Comparison of ENCODE assay signal across 21 mouse cellular contexts in genomic region chr3:147084624-147085189, GRCm38 (mm10).
A peak's percentile ranks its signal among the peaks of the same experiment; 100 is the strongest.
DNase-seq lines count a peak whose midpoint lies in the region; ATAC-seq and TF ChIP-seq lines count a peak whose summit lies in the region.
"Had no signal": no experiment of that assay in that cellular context is flagged by ENCODE, and none has a peak within 500 bp of the region (broad histone marks: within the 10 kb centered on the region; RNA-seq: fewer than 3 reads in every experiment).

No protein-coding gene starts in this region.

- no peak overlapping the region for H3K9ac ChIP-seq in forebrain, embryonic 14.5 days (ENCODE audit: low read length)
- no peak overlapping the region for H3K9ac ChIP-seq in midbrain, embryonic 11.5 days (ENCODE audit: low read length)
- H3K9ac ChIP-seq in midbrain, postnatal 0 days (replicated peaks; ENCODE audit: low read length, poor library complexity, severe bottlenecking): no peak overlapping the region
- H3K9ac ChIP-seq: embryonic facial prominence, embryonic 12.5 days; kidney, embryonic 15.5 days; limb, embryonic 13.5 days; liver, embryonic 13.5 days; neural tube, embryonic 12.5 days; stomach, embryonic 15.5 days had no signal

- TF ChIP-seq CTCF in midbrain, postnatal 0 days (IDR thresholded peaks at IDR 0.05): peak; percentile 57

- DNase-seq in heart, adult 11 months: peak; percentile 14
- DNase-seq in heart, adult 18-20 months: no peak
- peak; percentile 34 for DNase-seq in forebrain, embryonic 14.5 days (ENCODE audit: low spot score)
- peak; percentile 92 for DNase-seq in midbrain, embryonic 11.5 days (ENCODE audit: low spot score, missing footprints)
- DNase-seq in midbrain, postnatal 0 days (ENCODE audit: low spot score): no peak
- no peak for DNase-seq in cerebellum, adult 11 months
- no peak for DNase-seq in right cerebral cortex, adult 2 months (ENCODE audit: low spot score in 2 of 2)
- DNase-seq: adrenal gland, postnatal 10 days; cerebellum, adult 8-10 months; heart, postnatal 4 days; kidney, adult 11 months; kidney, postnatal 36 days; liver, embryonic 13.5 days; lung, adult 2 months; thymus, postnatal 25 days had no signal

- H3K27me3 ChIP-seq in forebrain, embryonic 14.5 days (replicated peaks; ENCODE audit: control insufficient read depth, insufficient read depth, low read length): no peaks in the 10 kb centered on the region
- H3K27me3 ChIP-seq in midbrain, embryonic 11.5 days (ENCODE audit: control insufficient read depth, insufficient read depth, low read length): no peaks in the 10 kb centered on the region
- H3K27me3 ChIP-seq in midbrain, postnatal 0 days (ENCODE audit: insufficient read depth, low read length): no peaks in the 10 kb centered on the region
- H3K27me3 ChIP-seq: embryonic facial prominence, embryonic 12.5 days; kidney, embryonic 15.5 days; liver, embryonic 13.5 days; neural tube, embryonic 12.5 days; stomach, embryonic 15.5 days had no signal

- no peak overlapping the region for H3K4me2 ChIP-seq in forebrain, embryonic 14.5 days (ENCODE audit: low read length)
- no peak overlapping the region for H3K4me2 ChIP-seq in midbrain, embryonic 11.5 days
- no peak overlapping the region for H3K4me2 ChIP-seq in midbrain, postnatal 0 days (ENCODE audit: low read depth, low read length, poor library complexity, severe bottlenecking)
- H3K4me2 ChIP-seq: embryonic facial prominence, embryonic 12.5 days; kidney, embryonic 15.5 days; limb, embryonic 13.5 days; liver, embryonic 13.5 days; neural tube, embryonic 12.5 days; stomach, embryonic 15.5 days had no signal

- WGBS in forebrain, embryonic 14.5 days: 21% methylated on average over 9 of the region's 9 CpGs
- 39% methylated on average over 9 of the region's 9 CpGs for WGBS in midbrain, embryonic 11.5 days
- 25% methylated on average over 9 of the region's 9 CpGs for WGBS in midbrain, postnatal 0 days

- ATAC-seq in forebrain, embryonic 14.5 days: no peak
- ATAC-seq in midbrain, embryonic 11.5 days (ENCODE audit: low FRiP score): no peak
- ATAC-seq in midbrain, postnatal 0 days (ENCODE audit: low FRiP score): no peak

- no peaks in the 10 kb centered on the region for H3K36me3 ChIP-seq in forebrain, embryonic 14.5 days (ENCODE audit: control insufficient read depth, insufficient read depth, low read length)
- no peaks in the 10 kb centered on the region for H3K36me3 ChIP-seq in midbrain, embryonic 11.5 days (ENCODE audit: control insufficient read depth, insufficient read depth, low read length)
- no peaks in the 10 kb centered on the region for H3K36me3 ChIP-seq in midbrain, postnatal 0 days (ENCODE audit: insufficient read depth, low read length)
- H3K36me3 ChIP-seq: embryonic facial prominence, embryonic 12.5 days; heart, embryonic 10.5 days; kidney, embryonic 15.5 days; limb, embryonic 13.5 days; liver, embryonic 13.5 days; neural tube, embryonic 12.5 days; stomach, embryonic 15.5 days had no signal

- H3K27ac ChIP-seq in forebrain, embryonic 14.5 days (ENCODE audit: low read depth, low read length): no peak overlapping the region
- H3K27ac ChIP-seq in midbrain, embryonic 11.5 days (ENCODE audit: low read depth, low read length): no peak overlapping the region
- no peak overlapping the region for H3K27ac ChIP-seq in midbrain, postnatal 0 days (ENCODE audit: low read depth, low read length)
- H3K27ac ChIP-seq: embryonic facial prominence, embryonic 12.5 days; heart, embryonic 10.5 days; kidney, embryonic 15.5 days; limb, embryonic 13.5 days; liver, embryonic 13.5 days; neural tube, embryonic 12.5 days; stomach, embryonic 15.5 days had no signal

- peaks cover 24% of the 10 kb centered on the region; the same call in 1 of the 2 replicates for H3K4me1 ChIP-seq in forebrain, embryonic 14.5 days (ENCODE audit: control insufficient read depth, insufficient read depth, low read length)
- H3K4me1 ChIP-seq in midbrain, embryonic 11.5 days (ENCODE audit: control insufficient read depth, insufficient read depth, low read length): peaks cover 22% of the 10 kb centered on the region
- no peaks in the 10 kb centered on the region for H3K4me1 ChIP-seq in midbrain, postnatal 0 days (ENCODE audit: insufficient read depth, low read length)
- H3K4me1 ChIP-seq: embryonic facial prominence, embryonic 12.5 days; heart, embryonic 10.5 days; kidney, embryonic 15.5 days; liver, embryonic 13.5 days; stomach, embryonic 15.5 days had no signal

- H3K9me3 ChIP-seq in forebrain, embryonic 14.5 days (replicated peaks; ENCODE audit: control insufficient read depth, low read length): no peaks in the 10 kb centered on the region
- no peaks in the 10 kb centered on the region for H3K9me3 ChIP-seq in midbrain, embryonic 11.5 days (ENCODE audit: control insufficient read depth, low read length)
- no peaks in the 10 kb centered on the region for H3K9me3 ChIP-seq in midbrain, postnatal 0 days (ENCODE audit: low read length)
- H3K9me3 ChIP-seq: embryonic facial prominence, embryonic 12.5 days; heart, embryonic 10.5 days; kidney, embryonic 15.5 days; limb, embryonic 13.5 days; liver, embryonic 13.5 days; neural tube, embryonic 12.5 days; stomach, embryonic 15.5 days had no signal

- no peak overlapping the region for H3K4me3 ChIP-seq in forebrain, embryonic 14.5 days (ENCODE audit: low read depth, low read length)
- no peak overlapping the region for H3K4me3 ChIP-seq in midbrain, embryonic 11.5 days (ENCODE audit: low read depth, low read length)
- no peak overlapping the region for H3K4me3 ChIP-seq in midbrain, postnatal 0 days (ENCODE audit: low read depth, low read length)
- H3K4me3 ChIP-seq: embryonic facial prominence, embryonic 12.5 days; heart, embryonic 10.5 days; kidney, embryonic 15.5 days; limb, embryonic 13.5 days; liver, embryonic 13.5 days; neural tube, embryonic 12.5 days; stomach, embryonic 15.5 days had no signal

Comparison
In these comparisons a context has a peak if more than half of its experiments do, and no peak if none do; other contexts are left out.
1. DNase-seq: peak in heart, adult 11 months (single experiment), forebrain, embryonic 14.5 days (single experiment) and midbrain, embryonic 11.5 days (single experiment); none in heart, adult 18-20 months (0 of 2), midbrain, postnatal 0 days (single experiment), cerebellum, adult 11 months (single experiment) and right cerebral cortex, adult 2 months (0 of 2).